Mouse (Mus musculus) heart, postnatal 36 days (tissue): Measurements from ENCODE around the gene Cdc6. TPM values are rescaled to one million over a fixed set of nuclear protein-coding genes. Genes with fewer than 3 reads are reported as not detected.

Experiments
- DNase-seq, 2 experiments: peaks; one replicate each; pipeline ENCODE4 v3.0.0; 2021 to 2022
- intact Hi-C: fragments of 180-260 bp; cut with DNase I; formaldehyde crosslinking; loops from one replicate; pipeline ENCODE4 v1.15.1; 2025
- total RNA-seq, 2 experiments: library from RNA; stranded (reverse); gene quantifications; 2 replicates each; pipeline ENCODE4 v1.2.3; 2021

Cdc6 gene
- total RNA-seq, result under 1 TPM; 0.14 to 0.49 TPM

GRCm38 (mm10) chr11:98907437-98908173, at the start of gene Cdc6:
Gene Cdc6, plus strand, starts transcription at chr11:98907801.
- intact Hi-C loops, result loop anchor here (2.0 kb wide), 2 partner anchors 117 to 207 kb away; partner anchors contain the start of gene Csf3
- DNase-seq, result peak; percentile 89 to 92

GRCm38 (mm10) chr11:98858759-98859731, 48.6 kb upstream of the Cdc6 start:
- DNase-seq, result peak; percentile 90 to 95
- intact Hi-C loops, result loop anchor here (1.0 to 5.0 kb wide), 2 partner anchors 50 to 288 kb away; no protein-coding TSS in a partner anchor

GRCm38 (mm10) chr11:98863028-98863750, 44.4 kb upstream of the Cdc6 start, which contains the start of gene Wipf2:
Gene Wipf2, plus strand, starts transcription at chr11:98863638.
- intact Hi-C loops, result loop anchor here (5.0 kb wide), 1 partner anchor 109 kb away; no protein-coding TSS in a partner anchor
- DNase-seq, result peak; percentile 94 to 95

DNA sequence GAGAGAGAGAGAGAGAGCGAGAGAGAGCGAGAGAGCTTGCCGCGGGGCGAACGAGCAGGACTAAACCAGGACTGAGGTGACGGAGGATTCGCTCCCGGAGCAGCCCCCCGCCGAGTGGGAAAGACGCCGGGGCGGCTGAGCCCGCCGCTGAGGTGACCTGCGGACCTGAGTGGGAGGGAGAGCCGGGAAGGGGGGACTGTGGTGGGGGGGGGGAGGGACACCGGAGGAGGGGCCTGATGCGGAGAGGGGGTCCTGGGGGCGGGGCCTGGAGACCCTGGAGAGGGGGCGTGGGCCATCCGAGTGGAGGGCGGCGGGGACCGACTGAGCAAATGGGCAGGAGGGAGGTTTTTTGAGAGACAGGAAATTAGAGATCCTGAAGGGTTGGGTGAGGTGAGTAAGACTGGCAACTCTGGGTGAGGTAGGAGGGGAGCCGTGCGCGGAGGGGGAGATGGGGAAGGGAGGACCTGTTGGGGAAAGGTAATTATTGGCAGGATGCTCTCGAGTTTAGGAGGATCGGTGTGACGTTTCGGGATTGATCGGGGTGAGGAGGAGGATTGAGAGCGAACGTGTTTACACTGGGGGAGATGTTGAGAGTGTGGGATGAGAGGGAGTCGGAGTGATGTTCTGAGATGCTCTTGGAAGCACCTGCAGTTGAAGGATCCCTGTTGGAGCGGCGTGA, 43.7 kb upstream of the Cdc6 start:
- intact Hi-C loops, result loop anchor here (1.0 to 5.0 kb wide), 2 partner anchors 41 to 108 kb away; no protein-coding TSS in a partner anchor
- no peak for DNase-seq

- intact Hi-C loops, result no loop called here
Measured at GRCm38 (mm10) chr11:98867293-98867692, 40.3 kb upstream of the Cdc6 start.

GRCm38 (mm10) chr11:98869906-98870305, 37.7 kb upstream of the Cdc6 start:
- DNase-seq, result no peak
- intact Hi-C loops, result no loop called here

More at GRCm38 (mm10) chr11:98867293-98867692, 40.3 kb upstream of the Cdc6 start:
- no peak for DNase-seq

DNA sequence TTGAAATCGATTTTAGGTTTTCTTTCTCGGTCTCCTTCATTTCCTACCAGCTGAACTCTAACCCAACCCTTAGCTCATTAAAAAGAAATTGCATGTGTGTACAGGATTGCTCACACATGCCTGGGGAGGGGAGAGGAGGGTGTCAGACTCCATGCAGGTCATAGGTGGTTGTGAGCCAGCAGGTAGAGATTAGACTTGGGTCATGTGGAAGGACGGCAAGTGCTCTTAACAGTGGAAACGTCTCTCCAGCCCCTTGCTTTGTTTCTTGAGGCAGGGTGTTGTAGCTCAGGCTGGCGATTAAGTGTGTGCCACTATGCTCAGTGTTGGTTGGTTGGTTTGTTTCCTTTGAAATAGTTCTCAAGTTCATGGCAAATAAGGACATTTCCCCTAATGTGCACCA, 36.8 kb upstream of the Cdc6 start:
- DNase-seq, result no peak
- intact Hi-C loops, result no loop called here

GRCm38 (mm10) chr11:98871416-98871815, 36.2 kb upstream of the Cdc6 start:
- no peak for DNase-seq
- intact Hi-C loops, result no loop called here

DNA sequence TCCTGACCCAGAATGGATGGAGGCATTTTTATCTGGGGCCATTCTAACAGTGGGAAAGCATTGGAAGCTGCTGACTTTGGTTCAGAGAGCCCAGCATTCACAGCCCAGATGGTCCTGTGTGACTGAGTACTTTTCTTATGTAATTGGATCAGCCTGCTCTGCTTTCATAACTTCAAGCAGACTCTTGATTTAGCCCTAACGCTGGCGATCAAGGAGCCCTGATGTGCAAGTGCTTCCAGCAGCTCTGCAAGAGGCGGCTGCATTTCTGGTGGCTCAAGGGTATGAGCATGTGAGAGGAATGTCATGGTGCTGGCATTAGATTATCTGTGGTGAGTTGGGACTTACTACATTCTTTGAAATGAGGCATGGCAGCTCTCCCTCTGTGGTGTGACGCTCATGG, 35.6 kb upstream of the Cdc6 start:
- intact Hi-C loops, result no loop called here
- DNase-seq, result peak; percentile 21 to 39

DNA sequence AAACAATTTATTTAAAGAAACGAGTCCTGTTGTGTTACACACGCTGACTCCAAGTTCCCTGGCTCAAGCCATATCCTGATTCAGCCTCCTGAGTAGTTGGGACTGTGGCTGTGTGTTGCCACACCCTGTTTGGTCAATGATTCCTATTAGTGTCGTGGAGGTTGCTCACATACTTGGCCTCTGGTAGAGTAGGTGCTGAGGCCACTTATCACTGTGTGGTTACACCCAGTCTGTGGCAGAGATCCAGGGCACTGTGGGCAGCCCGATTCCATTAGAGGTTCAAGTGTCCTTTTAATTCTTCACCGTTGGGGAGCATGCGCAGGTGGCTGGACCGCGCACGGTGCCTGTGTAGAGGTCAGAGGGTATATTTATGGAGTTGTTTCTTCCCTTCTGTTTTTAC, 33.7 kb upstream of the Cdc6 start:
- intact Hi-C loops, result no loop called here
- peak; percentile 34 for DNase-seq

GRCm38 (mm10) chr11:98877001-98877400, 30.6 kb upstream of the Cdc6 start:
- DNase-seq, result no peak
- intact Hi-C loops, result no loop called here

GRCm38 (mm10) chr11:98887703-98888102, 19.9 kb upstream of the Cdc6 start:
- DNase-seq, result no peak
- intact Hi-C loops, result no loop called here

DNA sequence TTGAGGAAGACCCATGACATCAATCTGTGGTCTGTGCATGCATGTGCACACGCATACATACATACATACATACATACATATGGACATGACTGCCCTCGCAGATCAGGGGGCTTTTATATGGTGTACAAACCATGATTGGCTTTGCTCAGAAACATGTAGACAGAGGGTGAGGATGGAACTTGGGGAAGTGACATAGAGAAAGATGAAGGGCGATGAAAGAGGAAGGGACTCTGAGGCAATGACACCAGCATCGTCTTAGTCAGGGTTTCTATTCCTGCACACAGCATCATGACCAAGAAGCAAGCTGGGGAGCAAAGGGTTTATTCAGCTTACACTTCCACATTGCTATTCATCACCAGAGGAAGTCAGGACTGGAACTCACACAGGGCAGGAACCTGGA, 18.5 kb upstream of the Cdc6 start:
- intact Hi-C loops, result no loop called here
- no peak for DNase-seq

GRCm38 (mm10) chr11:98889977-98890376, 17.6 kb upstream of the Cdc6 start:
- intact Hi-C loops, result no loop called here
- no peak for DNase-seq

GRCm38 (mm10) chr11:98892426-98892825, 15.2 kb upstream of the Cdc6 start:
- DNase-seq, result no peak
- intact Hi-C loops, result no loop called here

DNA sequence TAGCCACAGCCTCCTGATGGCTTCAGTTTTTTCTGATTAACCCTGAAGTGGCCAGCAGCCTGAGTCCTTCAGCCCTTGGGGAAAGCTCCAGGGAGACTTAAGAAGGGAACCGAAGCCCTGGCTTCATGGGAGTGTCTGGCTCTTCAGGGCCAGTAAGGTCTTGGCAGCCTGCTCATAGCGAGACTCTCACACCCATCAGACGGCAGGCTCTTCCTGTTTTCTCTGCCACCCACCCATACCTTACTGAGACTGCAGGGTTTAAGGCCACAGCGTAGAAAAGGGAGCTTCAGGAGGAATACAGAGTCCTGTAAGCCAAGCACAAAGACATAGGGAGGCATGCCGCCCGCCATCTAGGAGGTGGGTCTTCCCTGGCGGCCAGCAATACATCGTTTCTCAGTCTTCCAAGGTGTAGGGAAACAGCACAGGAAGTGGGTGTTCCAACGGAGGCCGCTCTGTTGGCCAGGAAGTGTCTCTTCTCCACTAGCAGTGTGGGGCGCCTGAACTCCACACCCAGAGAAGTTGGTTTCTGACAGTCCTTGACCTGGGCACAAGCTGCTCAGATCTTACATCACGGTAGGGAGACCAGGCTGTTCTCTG, 7.0 kb upstream of the Cdc6 start:
- intact Hi-C loops, result no loop called here

DNA sequence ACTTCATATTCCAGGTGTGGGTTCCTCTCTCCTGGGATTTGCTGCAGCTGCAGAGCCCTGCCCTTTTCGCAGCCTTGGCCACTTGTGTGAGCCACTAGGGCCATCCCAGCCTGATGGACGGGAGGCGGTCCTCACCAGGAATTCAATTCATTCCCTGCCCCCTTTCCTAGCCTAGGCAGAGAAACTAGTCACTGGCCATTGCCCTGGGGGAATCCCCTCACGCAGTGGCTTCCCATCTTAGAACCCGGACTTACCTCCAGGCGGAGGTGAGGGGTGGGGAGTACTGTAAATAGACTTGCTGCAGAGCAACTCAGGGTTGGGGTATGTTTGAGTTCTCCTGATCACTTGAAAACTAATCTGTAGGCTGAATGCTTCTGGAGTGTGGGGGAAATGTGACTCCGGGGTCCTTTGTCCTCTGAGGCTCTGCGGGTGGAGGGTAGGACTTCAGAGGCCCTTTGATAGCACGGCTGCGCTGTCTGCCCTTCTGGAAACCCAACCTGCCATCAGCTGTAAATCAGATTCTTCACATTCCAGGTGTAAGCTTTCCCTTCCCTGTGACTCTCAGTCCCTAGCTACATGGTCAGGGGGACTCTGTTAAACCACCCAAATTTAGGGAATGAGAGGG, 4.9 kb upstream of the Cdc6 start:
- intact Hi-C loops, result no loop called here
- no peak for DNase-seq

More for the DNA sequence above, 7.0 kb upstream of the Cdc6 start:
- DNase-seq, result no peak

DNA sequence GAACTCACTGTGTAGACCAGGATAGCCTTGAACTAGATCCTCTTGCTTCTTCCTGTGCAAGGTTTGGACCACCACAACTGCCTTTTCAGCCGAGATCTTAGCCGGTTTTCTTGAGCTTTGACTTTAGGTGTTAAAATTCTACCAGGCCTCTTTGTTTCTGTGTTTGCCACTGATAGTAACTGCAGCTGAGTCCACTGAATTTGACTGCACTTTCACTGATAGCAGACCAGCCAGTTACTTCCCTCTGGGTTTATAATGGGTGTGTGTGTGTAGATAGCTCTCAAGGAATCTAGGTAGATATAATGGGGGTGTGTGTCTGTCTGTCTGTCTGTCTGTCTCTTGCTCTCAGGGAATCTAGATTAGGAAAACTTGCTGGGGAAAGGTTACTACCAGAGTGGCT, 3.0 kb upstream of the Cdc6 start:
- intact Hi-C loops, result no loop called here
- DNase-seq, result no peak

DNA sequence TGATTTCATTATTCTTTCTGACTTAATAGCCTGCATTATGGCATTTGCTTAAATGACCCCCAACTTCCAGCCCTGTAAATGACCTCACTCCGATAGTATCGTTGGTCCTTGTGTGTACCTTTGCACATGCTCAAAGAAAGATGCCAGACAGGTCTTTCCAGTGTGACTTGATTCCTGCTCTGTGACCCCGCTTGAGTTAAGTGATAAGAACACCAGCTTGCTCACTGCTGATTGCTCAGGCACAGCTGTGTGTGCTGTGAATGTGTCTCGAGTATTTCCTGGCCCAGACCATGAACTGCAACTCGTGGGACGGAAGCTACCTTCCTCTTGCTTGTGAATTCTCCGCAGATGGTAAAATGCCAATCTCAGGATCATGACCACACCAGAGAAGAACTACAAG, 2.6 kb upstream of the Cdc6 start:
- no peak for DNase-seq
- intact Hi-C loops, result loop anchor here (1.0 kb wide), 1 partner anchor 41 kb away; no protein-coding TSS in a partner anchor
